Mouse (Mus musculus) hindbrain, embryonic 14.5 days (tissue): Measurements from ENCODE around the gene Zbed6. TPM values are rescaled to one million over a fixed set of nuclear protein-coding genes. Genes with fewer than 3 reads are reported as not detected.

ENCODE experiments used
- ATAC-seq: fragments of 200-750 bp; cut with Nextera tagmentation; 2 replicates; pipeline ENCODE4 v1.8.0; 2017; ENCODE audit warnings: moderate number of reproducible peaks, mild to moderate bottlenecking, moderate TSS enrichment, moderate library complexity; ENCODE audit not compliant: low FRiP score
- DNase-seq: peaks from one replicate; pipeline ENCODE4 v3.0.0-alpha.2; 2015; ENCODE audit warnings: low spot score
- H3K27ac ChIP-seq: fragments of 300-500 bp; sonication (generic); 2 replicates; pipeline ENCODE4 v1.5.1; 2014; ENCODE audit warnings: mild to moderate bottlenecking, moderate library complexity
- H3K27me3 ChIP-seq: fragments of 300-500 bp; sonication (generic); 2 replicates; pipeline ENCODE4 v1.6.1; 2014; ENCODE audit warnings: mild to moderate bottlenecking, low read length, mixed read lengths; ENCODE audit not compliant: control insufficient read depth, insufficient read depth
- H3K36me3 ChIP-seq: fragments of 300-500 bp; sonication (generic); replicated peaks from 2 replicates; pipeline ENCODE4 v1.6.1; 2014; ENCODE audit not compliant: control insufficient read depth, insufficient read depth
- H3K4me1 ChIP-seq: fragments of 300-500 bp; sonication (generic); replicated peaks from 2 replicates; pipeline ENCODE4 v1.6.1; 2014; ENCODE audit warnings: antibody characterized with exemption, low read length, mixed read lengths; ENCODE audit not compliant: control insufficient read depth, insufficient read depth
- H3K4me2 ChIP-seq: fragments of 300-500 bp; sonication (generic); replicated peaks from 2 replicates; pipeline ENCODE4 v1.6.1; 2014; ENCODE audit warnings: mild to moderate bottlenecking, moderate library complexity
- H3K4me3 ChIP-seq: fragments of 300-500 bp; sonication (generic); replicated peaks from 2 replicates; pipeline ENCODE4 v1.5.1; 2014; ENCODE audit warnings: mild to moderate bottlenecking, low read length
- H3K9ac ChIP-seq: fragments of 300-500 bp; sonication (generic); 2 replicates; pipeline ENCODE4 v1.6.1; 2014
- H3K9me3 ChIP-seq: fragments of 300-500 bp; sonication (generic); 2 replicates; pipeline ENCODE4 v1.6.1; 2016; ENCODE audit warnings: low read length; ENCODE audit not compliant: control insufficient read depth
- WGBS: fragments of 180-500 bp; shearing (Covaris S2); extraction: QIAGEN DNeasy Blood & Tissue Kit; methylation state at CpG from one replicate; pipeline ENCODE4 v1.1.7; 2014; 5-methylcytosine and 5-hydroxymethylcytosine counted together
- polyA plus RNA-seq: library from polyadenylated mRNA; unstranded; fragments of >200 nt; fragmentation: Nextera tagmentation; extraction: Ambion mirVana; gene quantifications from 2 replicates; pipeline ENCODE4 v1.2.1, GENCODE M21; 2014

Gene Zbed6
- polyA plus RNA-seq, 1 experiment from 2014 or later: not detected

DNA sequence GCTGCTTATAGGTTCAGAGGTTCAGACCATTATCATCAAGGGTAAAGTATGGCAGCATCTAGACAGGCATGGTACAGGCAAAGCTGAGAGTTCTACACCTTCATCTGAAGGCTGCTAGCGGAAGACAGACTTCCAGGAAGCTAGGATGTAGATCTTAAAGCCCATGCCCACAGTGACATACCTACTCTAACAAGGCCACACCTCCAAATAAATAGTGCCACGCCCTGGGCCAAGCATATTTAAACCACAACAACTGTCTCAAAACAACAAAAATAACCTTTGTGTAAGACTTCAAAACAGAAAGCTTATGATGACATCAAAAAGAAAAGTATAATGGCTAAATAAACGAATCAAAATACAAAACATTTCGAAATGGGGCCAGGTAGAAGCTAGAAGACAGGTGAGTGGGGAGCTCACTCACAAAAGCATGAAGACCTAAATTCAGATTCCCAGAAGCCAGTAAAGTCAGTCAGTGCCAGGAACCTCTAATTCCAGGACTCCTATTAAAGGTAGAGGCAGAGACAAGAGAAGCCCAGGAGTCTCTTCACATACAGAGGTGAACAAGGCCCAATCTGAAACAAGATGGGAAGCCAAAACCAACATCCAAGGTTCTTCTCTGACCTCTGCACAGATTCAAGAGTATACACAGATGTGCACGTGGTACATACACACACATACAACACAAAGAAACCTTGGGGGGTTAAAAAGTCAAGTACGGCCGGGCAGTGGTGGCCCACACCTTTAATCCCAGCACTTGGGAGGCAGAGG lies 10.2 kb downstream of the Zbed6 start:
- Histone ChIP-seq H3K9me3 (no peaks in the 10 kb centered on the region), H3K36me3 (peaks cover 32% of the 10 kb centered on the region), H3K27ac (no peak overlapping the region), H3K4me1 (peaks cover 5% of the 10 kb centered on the region; the same call in 1 of the 2 replicates), H3K4me2 (no peak overlapping the region), H3K9ac (no peak overlapping the region), H3K4me3 (no peak overlapping the region), H3K27me3 (no peaks in the 10 kb centered on the region)
- ATAC-seq (no peak), DNase-seq (no peak)
- WGBS: 94% methylated on average over 7 of the region's 7 CpGs

DNA sequence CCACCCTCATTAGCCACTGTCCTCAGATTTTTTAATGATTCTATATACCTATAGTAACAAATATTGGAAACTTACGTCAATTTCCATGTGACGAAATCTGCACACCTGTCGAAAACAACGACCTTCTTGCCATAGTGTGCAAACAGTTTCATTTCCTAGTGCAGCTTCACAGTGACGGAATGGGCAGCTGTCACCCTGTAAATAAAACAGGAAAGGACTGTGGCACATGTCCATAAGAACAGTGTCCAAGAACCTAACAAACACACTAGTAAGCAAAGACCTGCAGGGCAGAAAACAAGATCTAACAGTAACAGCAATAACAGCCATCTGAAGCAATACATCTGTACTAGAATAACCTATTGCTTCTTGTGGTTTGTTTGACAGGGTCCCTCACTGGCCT lies 15.0 kb downstream of the Zbed6 start:
- no peak overlapping the region for H3K27ac ChIP-seq
- H3K27me3 ChIP-seq: no peaks in the 10 kb centered on the region
- WGBS: 97% methylated on average over 5 of the region's 5 CpGs
- peaks cover 65% of the 10 kb centered on the region for H3K36me3 ChIP-seq
- DNase-seq (no peak), ATAC-seq (no peak)
- H3K4me2 ChIP-seq: no peak overlapping the region
- no peak overlapping the region for H3K4me3 ChIP-seq
- H3K9me3 ChIP-seq: no peaks in the 10 kb centered on the region
- H3K4me1 ChIP-seq: no peaks in the 10 kb centered on the region
- H3K9ac ChIP-seq: no peak overlapping the region

DNA sequence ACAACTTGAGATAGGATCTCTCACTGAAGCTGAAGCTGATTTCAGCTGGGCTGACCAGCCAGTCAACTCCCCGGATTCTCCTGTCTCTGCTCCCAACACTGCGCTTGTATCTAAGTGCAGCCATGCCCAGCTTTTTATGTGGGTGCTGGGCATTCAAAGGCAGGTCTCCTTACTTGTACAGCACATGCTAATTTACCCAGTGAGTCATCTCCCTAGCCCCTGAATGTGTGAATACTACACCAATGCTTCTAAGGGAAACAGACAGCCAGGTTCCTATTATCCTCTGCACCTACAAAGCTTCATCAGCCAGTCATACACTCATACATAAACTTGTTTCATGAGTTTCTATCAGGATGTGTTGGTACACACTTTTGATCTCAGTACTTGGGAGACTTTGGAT lies 19.5 kb downstream of the Zbed6 start:
- Histone ChIP-seq H3K27me3 (no peaks in the 10 kb centered on the region), H3K36me3 (peaks cover 98% of the 10 kb centered on the region), H3K4me3 (no peak overlapping the region), H3K9ac (no peak overlapping the region), H3K4me2 (no peak overlapping the region), H3K27ac (no peak overlapping the region), H3K4me1 (no peaks in the 10 kb centered on the region), H3K9me3 (no peaks in the 10 kb centered on the region)
- no peak for ATAC-seq
- DNase-seq: no peak
- 100% methylated on average over 2 of the region's 2 CpGs for WGBS

DNA sequence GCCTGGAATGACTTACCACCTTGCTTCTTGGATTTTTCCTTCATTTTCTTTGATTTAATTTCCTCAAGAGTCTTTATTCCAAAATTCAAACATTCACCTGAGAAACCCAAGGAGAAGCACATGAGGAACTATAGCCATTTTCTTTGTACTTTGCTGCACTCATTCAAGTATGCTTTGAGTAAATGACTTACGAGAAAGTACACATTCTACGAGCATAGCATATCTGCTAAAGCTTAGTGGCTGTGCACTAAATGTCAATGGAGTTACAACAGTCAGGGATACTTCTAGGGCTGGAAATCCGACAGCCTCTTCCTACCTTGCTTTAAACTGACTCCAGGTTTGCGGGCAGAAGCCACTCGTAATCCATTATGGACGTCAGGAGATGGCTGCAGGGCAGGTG lies 22.2 kb downstream of the Zbed6 start:
- Histone ChIP-seq H3K27me3 (no peaks in the 10 kb centered on the region), H3K4me3 (no peak overlapping the region), H3K4me2 (no peak overlapping the region), H3K4me1 (no peaks in the 10 kb centered on the region), H3K27ac (no peak overlapping the region), H3K9me3 (no peaks in the 10 kb centered on the region), H3K36me3 (peaks cover 96% of the 10 kb centered on the region), H3K9ac (no peak overlapping the region)
- ATAC-seq (no peak), DNase-seq (no peak)
- WGBS: 95% methylated on average over 6 of the region's 6 CpGs

DNA sequence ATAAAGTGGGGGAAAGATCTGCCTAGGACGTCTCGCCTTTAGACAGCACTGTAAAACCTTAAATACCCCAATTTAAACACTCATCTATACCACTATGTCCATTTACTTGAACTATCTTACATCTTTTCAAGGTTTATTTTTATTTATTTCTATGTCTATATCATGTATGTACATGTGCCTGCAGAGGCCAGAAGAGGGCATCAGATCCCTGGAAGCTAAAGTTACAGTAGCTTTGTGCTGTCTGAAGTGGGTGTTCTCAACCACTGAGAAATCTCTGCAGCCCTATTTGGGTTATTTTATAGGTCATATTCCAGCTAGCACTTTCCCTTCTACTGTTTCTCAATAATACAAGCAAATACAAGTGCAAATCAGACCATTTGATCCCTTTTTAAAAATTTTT lies 28.5 kb downstream of the Zbed6 start:
- Histone ChIP-seq H3K9me3 (no peaks in the 10 kb centered on the region), H3K4me1 (no peaks in the 10 kb centered on the region), H3K9ac (no peak overlapping the region), H3K4me3 (no peak overlapping the region), H3K36me3 (peaks cover 92% of the 10 kb centered on the region), H3K4me2 (no peak overlapping the region), H3K27ac (no peak overlapping the region), H3K27me3 (no peaks in the 10 kb centered on the region)
- ATAC-seq: no peak
- DNase-seq: no peak
- 92% methylated on average over 2 of the region's 2 CpGs for WGBS

DNA sequence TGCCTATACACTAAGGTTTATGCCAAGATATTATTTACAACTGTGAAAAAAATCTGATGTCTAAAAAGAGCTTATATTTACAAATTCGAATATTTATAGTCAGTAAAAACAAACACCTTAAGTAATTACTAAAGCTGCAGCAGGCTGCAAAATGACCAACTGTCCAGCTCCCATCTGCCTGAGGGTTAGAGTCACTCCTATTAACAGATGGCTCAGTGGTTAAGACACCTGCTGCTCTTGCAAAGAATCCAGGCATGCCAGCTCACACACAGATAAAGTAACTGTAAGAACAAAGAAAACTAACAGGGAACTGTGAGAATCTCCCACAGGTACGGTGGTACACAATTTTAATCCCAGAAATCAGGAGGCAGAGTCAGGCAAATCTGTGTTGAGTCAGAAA lies 35.6 kb downstream of the Zbed6 start:
- ATAC-seq (no peak), DNase-seq (no peak)
- Histone ChIP-seq H3K9me3 (no peaks in the 10 kb centered on the region), H3K27ac (no peak overlapping the region), H3K4me2 (no peak overlapping the region), H3K9ac (no peak overlapping the region), H3K36me3 (peaks cover 93% of the 10 kb centered on the region), H3K4me1 (no peaks in the 10 kb centered on the region), H3K27me3 (no peaks in the 10 kb centered on the region), H3K4me3 (no peak overlapping the region)
- WGBS: 86% methylated on average over 2 of the region's 2 CpGs

DNA sequence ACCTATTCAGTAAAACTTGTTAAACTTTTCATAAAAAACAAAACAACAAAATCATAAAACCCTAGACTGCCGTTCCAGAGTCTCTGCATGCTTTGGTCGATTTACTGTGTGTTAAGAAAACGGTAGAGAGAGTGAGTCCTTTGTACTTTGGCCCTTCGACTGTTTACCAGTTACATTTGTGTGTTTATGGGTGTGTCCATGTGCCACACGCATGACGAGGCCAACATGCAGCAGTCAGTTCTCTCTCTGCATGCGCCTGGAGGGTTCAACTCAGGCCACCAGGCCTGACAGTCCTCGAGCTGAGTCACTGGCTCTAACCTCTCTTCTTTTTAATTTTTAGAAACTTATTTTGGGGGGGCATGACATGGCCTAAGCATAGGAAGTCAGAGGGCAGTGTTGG lies 42.4 kb downstream of the Zbed6 start:
- no peaks in the 10 kb centered on the region for H3K9me3 ChIP-seq
- no peaks in the 10 kb centered on the region for H3K4me1 ChIP-seq
- no peak overlapping the region for H3K27ac ChIP-seq
- H3K4me2 ChIP-seq: no peak overlapping the region
- 89% methylated on average over 8 of the region's 8 CpGs for WGBS
- DNase-seq (no peak), ATAC-seq (no peak)
- H3K27me3 ChIP-seq: no peaks in the 10 kb centered on the region
- no peak overlapping the region for H3K9ac ChIP-seq
- peaks cover 62% of the 10 kb centered on the region for H3K36me3 ChIP-seq
- H3K4me3 ChIP-seq: no peak overlapping the region

DNA sequence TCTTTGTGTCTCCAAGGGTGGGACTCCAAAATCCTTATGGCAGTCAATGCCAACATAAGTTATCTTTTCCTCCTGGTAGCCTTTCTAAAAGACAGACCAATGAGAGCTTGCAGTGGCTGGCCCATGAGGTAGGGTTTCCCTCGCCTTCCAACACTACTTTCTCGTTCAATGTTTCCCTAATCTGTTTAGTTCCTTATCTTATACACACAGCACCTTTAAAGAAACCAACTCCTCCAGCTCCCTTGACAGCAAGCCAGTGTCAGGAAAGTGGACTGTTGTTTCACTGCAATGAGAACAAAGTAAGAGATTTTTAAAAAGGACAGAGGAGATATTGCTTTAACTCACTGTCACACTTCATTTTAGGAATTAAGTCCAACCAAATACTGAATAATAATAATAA lies 42.8 kb downstream of the Zbed6 start:
- Histone ChIP-seq H3K4me2 (no peak overlapping the region), H3K4me3 (no peak overlapping the region), H3K36me3 (peaks cover 58% of the 10 kb centered on the region), H3K4me1 (no peaks in the 10 kb centered on the region), H3K27me3 (no peaks in the 10 kb centered on the region), H3K9ac (no peak overlapping the region), H3K27ac (no peak overlapping the region), H3K9me3 (no peaks in the 10 kb centered on the region)
- ATAC-seq: no peak
- DNase-seq: no peak
- WGBS: 78% methylated on average over 2 of the region's 2 CpGs

DNA sequence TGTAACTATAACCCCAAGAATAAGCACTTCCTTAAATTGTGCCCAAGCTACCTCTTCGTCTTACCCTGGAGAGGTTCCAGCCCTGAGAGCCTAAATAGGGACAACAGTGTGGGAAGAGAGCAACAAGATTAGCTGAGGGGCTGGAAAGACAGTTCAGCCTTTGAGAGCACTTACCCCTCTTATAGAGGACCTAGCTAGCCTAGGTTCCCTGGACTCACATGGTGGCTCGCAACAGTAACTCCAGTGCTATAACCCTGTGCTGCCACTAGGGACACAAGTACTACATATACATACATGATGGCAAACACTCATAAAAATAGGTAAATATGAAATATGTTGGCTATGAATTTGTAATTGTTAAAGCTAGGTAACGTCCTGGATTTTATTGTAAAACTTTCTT lies 46.9 kb downstream of the Zbed6 start:
- H3K27me3 ChIP-seq: no peaks in the 10 kb centered on the region
- H3K4me1 ChIP-seq: peaks cover 5% of the 10 kb centered on the region
- ATAC-seq (no peak), DNase-seq (no peak)
- WGBS: 79% methylated on average over 3 of the region's 3 CpGs
- no peaks in the 10 kb centered on the region for H3K9me3 ChIP-seq
- no peak overlapping the region for H3K27ac ChIP-seq
- no peak overlapping the region for H3K4me2 ChIP-seq
- peaks cover 20% of the 10 kb centered on the region for H3K36me3 ChIP-seq
- H3K4me3 ChIP-seq: no peak overlapping the region
- H3K9ac ChIP-seq: no peak overlapping the region

DNA sequence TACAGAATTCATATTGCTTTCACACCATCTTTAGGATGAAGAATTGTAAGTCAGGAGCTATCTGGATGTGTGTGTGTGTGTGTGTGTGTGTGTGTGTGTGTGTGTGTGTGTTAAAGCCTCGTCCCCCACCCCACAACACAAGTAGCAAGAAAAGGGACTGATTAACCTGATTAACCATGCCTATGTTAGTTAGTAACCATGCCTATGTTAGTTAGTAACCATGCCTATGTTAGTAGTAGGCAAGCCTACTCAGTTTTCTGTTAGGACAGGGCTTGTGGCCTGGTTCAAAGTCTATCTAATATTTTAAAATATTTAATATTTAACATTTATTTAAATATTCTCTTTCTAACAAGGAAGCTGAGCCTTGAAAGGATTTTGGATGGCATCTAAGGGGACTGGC lies 49.2 kb downstream of the Zbed6 start:
- ATAC-seq: no peak
- peaks cover 28% of the 10 kb centered on the region for H3K36me3 ChIP-seq
- WGBS: 92% methylated on average over 1 of the region's 1 CpGs
- H3K4me1 ChIP-seq: peaks cover 8% of the 10 kb centered on the region
- no peaks in the 10 kb centered on the region for H3K27me3 ChIP-seq
- no peak overlapping the region for H3K4me3 ChIP-seq
- H3K9me3 ChIP-seq: no peaks in the 10 kb centered on the region
- H3K4me2 ChIP-seq: no peak overlapping the region
- DNase-seq: no peak
- no peak overlapping the region for H3K27ac ChIP-seq
- H3K9ac ChIP-seq: no peak overlapping the region
